Mouse (Mus musculus): ENCODE measurements around the gene Taf4. TPM values are rescaled to one million over a fixed set of nuclear protein-coding genes. Genes with fewer than 3 reads are reported as not detected.
A peak's percentile ranks its signal among the peaks of the same experiment; 100 is the strongest.

The Taf4 gene
- total and polyA plus RNA-seq, 3 experiments, result 6.3 to 21.8 TPM; not detected in 1

- TF ChIP-seq KAT2A (conservative IDR thresholded peaks at IDR 0.05; ENCODE audit: low read depth, low read length), result no peak
- no peak for TF ChIP-seq SMC3 (IDR thresholded peaks at IDR 0.05; ENCODE audit: low read depth, low read length)
- peak; percentile 84 for TF ChIP-seq TCF12 (IDR thresholded peaks at IDR 0.05; ENCODE audit: low read depth, low read length)
- TF ChIP-seq GABPA (IDR thresholded peaks at IDR 0.05; ENCODE audit: low read depth, low read length), result no peak
Measured at GRCm38 (mm10) chr2:179976628-179977343, at the start of gene Taf4 (continued).

DNA sequence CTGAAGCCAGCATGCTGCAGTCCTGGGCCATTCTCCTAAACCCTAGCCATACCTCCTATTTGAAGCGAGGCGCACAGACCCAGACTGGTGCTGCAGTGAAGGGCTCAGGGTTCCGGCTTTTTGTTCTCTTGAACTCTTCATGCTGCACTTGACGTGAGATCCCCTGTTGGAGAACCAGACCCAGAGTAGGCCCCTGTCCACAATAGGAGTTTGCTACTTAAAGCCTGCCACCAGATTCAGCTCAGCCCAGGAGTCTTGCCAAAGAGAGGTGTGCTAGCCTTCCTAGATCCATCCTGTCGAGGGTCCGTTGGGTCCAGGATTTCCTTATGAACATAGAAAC lies 49.4 kb upstream of the Taf4 start:
- Histone ChIP-seq H3K79me2 (ENCODE audit: control insufficient read depth, insufficient read depth, low read length, poor library complexity) (peaks cover 32% of the 10 kb centered on the region), H3K4me3 (ENCODE audit: control insufficient read depth in 1 of 2, insufficient read depth in 1 of 2, low read depth in 2 of 2, low read length in 2 of 2) (peak overlapping the region; percentile 75 to 80), H3K9ac (ENCODE audit: control insufficient read depth, low read depth, low read length, poor library complexity, severe bottlenecking) (peak overlapping the region; percentile 79), H3K4me1 (ENCODE audit: control insufficient read depth in 1 of 2, insufficient read depth in 2 of 2, low read length in 2 of 2) (peaks cover 3 to 16% of the 10 kb centered on the region in 2 experiments), H3K27me3 (ENCODE audit: control insufficient read depth in 1 of 2, insufficient read depth in 2 of 2, low read length in 2 of 2) (peaks cover 2 to 5% of the 10 kb centered on the region in 2 experiments; a peak in 3 of 4 replicates), H3K36me3 (ENCODE audit: control insufficient read depth in 1 of 2, insufficient read depth in 2 of 2, low read length in 2 of 2) (peaks cover 7 to 13% of the 10 kb centered on the region in 2 experiments; a peak in 3 of 4 replicates), H3K27ac (ENCODE audit: control insufficient read depth, low read depth, low read length) (no peak overlapping the region), H3K9me3 (replicated peaks; ENCODE audit: insufficient read depth, low read length) (no peaks in the 10 kb centered on the region)
- no peak for DNase-seq (ENCODE audit: low read depth, low spot score)
- no peak for TF ChIP-seq NRF1 (IDR thresholded peaks at IDR 0.05; ENCODE audit: insufficient read depth, low read depth, low read length, poor library complexity, severe bottlenecking)
- no peak for TF ChIP-seq ZMIZ1 (IDR thresholded peaks at IDR 0.05; ENCODE audit: low read depth, low read length)
- TF ChIP-seq CHD2 (IDR thresholded peaks at IDR 0.05; ENCODE audit: low read length), result no peak
- TF ChIP-seq MYC (IDR thresholded peaks at IDR 0.05; ENCODE audit: low read depth, low read length), result no peak
- no peak for TF ChIP-seq UBTF (IDR thresholded peaks at IDR 0.05; ENCODE audit: borderline replicate concordance, insufficient read depth, low read depth, low read length)
- TF ChIP-seq POLR2AphosphoS2 (IDR thresholded peaks at IDR 0.05; ENCODE audit: low read length), result no peak
- TF ChIP-seq E2F4 (IDR thresholded peaks at IDR 0.05; ENCODE audit: borderline replicate concordance, low read depth, low read length), result no peak
- TF ChIP-seq ZC3H11A (IDR thresholded peaks at IDR 0.05; ENCODE audit: low read depth, low read length), result no peak
- no peak for TF ChIP-seq ZNF384 (IDR thresholded peaks at IDR 0.05; ENCODE audit: low read depth, low read length)
- no peak for TF ChIP-seq RCOR1 (IDR thresholded peaks at IDR 0.05; ENCODE audit: low read depth, low read length)
- TF ChIP-seq NELFE (IDR thresholded peaks at IDR 0.05; ENCODE audit: low read depth, low read length), result no peak
- TF ChIP-seq USF2 (IDR thresholded peaks at IDR 0.05; ENCODE audit: borderline replicate concordance in 1 of 2, insufficient read depth in 1 of 2, low read depth in 1 of 2, low read length in 2 of 2), result no peak
- TF ChIP-seq ZKSCAN1 (IDR thresholded peaks at IDR 0.05; ENCODE audit: low read depth, low read length), result no peak
- TF ChIP-seq SIN3A (IDR thresholded peaks at IDR 0.05; ENCODE audit: low read length), result no peak
- TF ChIP-seq TAL1 (IDR thresholded peaks at IDR 0.05; ENCODE audit: low read length), result no peak
- no peak for TF ChIP-seq TCF12 (IDR thresholded peaks at IDR 0.05; ENCODE audit: low read depth, low read length)
- no peak for TF ChIP-seq MEF2A (IDR thresholded peaks at IDR 0.05; ENCODE audit: extremely low read depth, insufficient replicate concordance, low read depth, low read length, poor library complexity, severe bottlenecking)
- no peak for TF ChIP-seq KAT2A (conservative IDR thresholded peaks at IDR 0.05; ENCODE audit: low read depth, low read length)
- no peak for TF ChIP-seq SMC3 (IDR thresholded peaks at IDR 0.05; ENCODE audit: low read depth, low read length)
- no peak for TF ChIP-seq EP300 (IDR thresholded peaks at IDR 0.05; ENCODE audit: low read depth in 1 of 2, low read length in 2 of 2)
